Mouse (Mus musculus) neutrophil, adult 83 days (primary cell): ENCODE results near the gene Olfr522. TPM values are rescaled to one million over a fixed set of nuclear protein-coding genes. Genes with fewer than 3 reads are reported as not detected.

Source experiments
- total RNA-seq, 2 experiments: library from RNA; stranded (reverse); gene quantifications; one replicate each; pipeline ENCODE4 v1.2.4; 2023

The Olfr522 gene
- total RNA-seq: not detected

GRCm38 (mm10) chr7:140164664-140165063 lies at the start of gene Olfr522:
Olfr522 (minus strand) TSS chr7:140164764.

DNA sequence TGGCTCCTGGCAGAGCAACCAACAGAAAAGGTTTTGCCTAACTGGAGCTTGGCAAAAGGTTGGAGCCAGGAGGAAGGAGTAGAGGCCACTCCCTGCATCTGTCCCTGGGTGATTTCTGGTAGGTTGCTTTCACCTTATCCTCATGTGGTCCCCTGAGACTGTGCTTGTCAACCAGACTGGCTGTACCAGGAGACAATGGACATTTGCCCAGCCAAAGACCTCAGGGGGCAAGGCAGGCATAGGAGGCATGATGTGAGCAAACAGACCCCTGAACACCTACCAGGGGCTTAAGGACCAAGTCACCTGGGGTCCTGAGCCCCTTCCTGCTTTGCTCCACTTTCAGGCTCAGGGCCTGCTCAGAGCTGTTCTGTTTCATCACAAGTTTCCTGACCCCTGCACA lies 41.3 kb upstream of the Olfr522 start, which contains the start of gene Olfr524:
Gene Olfr524, minus strand, starts transcription at position 101 of the 400 bp plus-strand sequence.

DNA sequence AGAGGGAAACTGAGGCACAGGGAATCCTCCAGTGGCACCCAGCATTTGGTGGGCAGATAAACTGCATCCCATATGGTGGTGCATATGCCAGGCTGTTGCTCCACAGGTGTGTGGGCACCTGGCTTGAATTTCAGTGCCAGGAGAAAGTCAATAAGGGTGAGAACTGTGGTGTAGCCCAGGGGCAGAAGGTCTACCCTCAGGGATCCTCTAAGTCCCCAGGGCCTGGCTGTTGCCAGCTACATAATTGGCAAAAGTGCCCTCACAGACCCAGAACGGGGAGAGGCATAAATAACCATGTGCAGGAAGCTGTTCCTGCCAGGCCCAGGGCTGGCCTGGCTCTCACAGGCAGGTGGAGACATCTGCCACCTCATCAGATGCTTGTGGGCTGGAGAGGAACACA lies 8.4 kb upstream of the Olfr522 start, which contains the start of gene Olfr523:
Gene Olfr523, plus strand, starts transcription at position 282 of the 400 bp plus-strand sequence.

GRCm38 (mm10) chr7:140154218-140154927 lies 10.2 kb downstream of the Olfr522 start, which contains the start of gene Sprn:
Sprn (minus strand) TSS chr7:140154877.

DNA sequence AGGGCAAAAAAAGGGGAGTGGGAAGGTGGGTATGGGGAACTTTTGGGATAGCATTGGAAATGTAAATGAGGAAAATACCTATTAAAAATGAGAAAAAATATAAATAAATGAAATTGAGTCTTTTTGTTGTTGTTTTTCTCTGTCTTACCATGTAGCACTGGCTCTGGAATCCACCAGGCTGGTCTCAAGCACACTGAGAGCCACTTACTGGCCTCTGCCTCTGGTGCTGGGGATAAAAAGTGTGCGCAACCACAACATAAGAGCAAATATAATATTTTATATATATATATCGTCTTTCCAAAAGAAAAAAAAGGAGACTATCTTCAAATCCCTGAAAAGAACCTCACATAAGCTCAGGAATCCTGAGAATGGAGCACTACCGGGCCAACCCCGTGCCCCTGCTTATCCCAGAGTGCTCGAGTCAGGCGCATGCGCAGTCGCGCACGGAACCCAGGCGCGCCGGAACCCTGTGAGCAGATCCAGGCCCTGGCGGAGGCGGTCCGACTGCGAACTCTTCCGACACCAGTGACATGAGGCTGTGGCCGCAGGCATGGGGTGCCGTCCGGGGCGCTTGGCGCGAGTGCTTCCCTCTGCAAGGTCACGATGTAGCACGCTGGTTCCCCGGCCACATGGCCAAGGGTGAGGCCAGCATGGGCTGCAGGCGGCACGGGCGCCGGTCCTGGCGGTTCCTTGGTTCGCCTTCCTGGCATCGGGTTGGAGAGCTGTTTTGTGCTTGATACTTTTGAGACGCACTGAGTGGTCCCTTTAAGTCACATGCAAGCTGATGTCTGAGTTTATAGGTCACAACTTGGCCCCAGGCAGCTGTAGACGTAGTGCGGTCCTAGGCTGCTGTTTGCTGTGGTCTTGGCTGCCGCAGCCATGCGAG lies 27.2 kb downstream of the Olfr522 start, which contains the start of gene Mtg1:
Gene Mtg1, plus strand, starts transcription at position 430 of the 886 bp plus-strand sequence.

DNA sequence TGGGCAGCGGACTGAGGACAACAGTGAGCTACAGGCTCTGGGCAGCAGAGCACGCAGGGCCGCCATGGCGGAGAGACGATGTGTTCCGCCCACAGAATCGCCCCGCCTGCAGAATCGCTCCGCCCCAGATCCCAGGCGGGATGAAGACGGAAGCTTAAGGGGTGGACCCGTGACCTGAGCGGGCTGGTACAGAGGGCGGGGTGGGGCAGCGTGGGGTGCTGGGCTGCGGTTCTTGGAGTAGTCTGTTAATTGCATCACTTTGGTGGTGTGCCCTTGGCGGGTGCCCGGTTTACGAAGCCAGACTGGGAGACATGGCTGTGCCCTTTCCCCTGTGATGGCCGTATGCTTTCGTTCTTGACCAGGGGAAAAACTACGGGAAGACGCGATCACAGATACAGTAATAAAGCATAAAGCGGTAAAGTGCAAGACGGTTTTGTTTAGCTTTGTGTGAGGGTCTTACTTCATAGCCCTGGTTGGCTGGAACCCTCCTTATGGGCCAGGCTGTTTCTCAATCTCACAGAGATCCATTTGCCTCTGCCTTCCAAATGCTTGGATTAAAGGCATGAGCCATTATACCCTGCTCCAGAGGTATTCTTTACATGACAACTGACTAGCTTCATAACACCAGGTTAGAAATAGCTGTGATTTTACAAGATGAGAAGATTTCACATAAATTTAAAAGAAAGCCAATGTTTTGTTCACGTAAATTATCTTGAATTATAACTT lies 48.1 kb downstream of the Olfr522 start, which contains the start of gene Echs1:
Gene Echs1, minus strand, starts transcription at position 148 of the 726 bp plus-strand sequence.

GRCm38 (mm10) chr7:140115583-140116328 lies 48.8 kb downstream of the Olfr522 start, which contains the start of gene Paox:
Paox (plus strand) TSS chr7:140115799.

Other genes with a start within 250 kb of the Olfr522 start
- not detected for gene Utf1, start 221.0 kb downstream of the Olfr522 start, total RNA-seq
- 10 to 100 TPM; 11.8 to 15.1 TPM for gene 6430531B16Rik, start 186.0 kb downstream of the Olfr522 start, total RNA-seq
- gene Adam8, start 172.2 kb downstream of the Olfr522 start, total RNA-seq: 100 to 1,000 TPM; 574 to 698 TPM
- 10 to 100 TPM; 15.4 to 20.4 TPM for gene Zfp511, start 128.4 kb downstream of the Olfr522 start, total RNA-seq
- 10 to 100 TPM; 21.1 to 24.4 TPM for gene Tubgcp2, start 128.1 kb downstream of the Olfr522 start, total RNA-seq
- gene Msx3, start 115.7 kb downstream of the Olfr522 start, total RNA-seq: not detected
- not detected for gene Caly, start 82.2 kb downstream of the Olfr522 start, total RNA-seq
- not detected for gene Prap1, start 71.4 kb downstream of the Olfr522 start, total RNA-seq
- 1 to 10 TPM; 6.8 to 9.8 TPM for gene Fuom, start 62.3 kb downstream of the Olfr522 start, total RNA-seq
- 1 to 10 TPM; 6.1 to 8.1 TPM for gene Paox, start 49.0 kb downstream of the Olfr522 start, total RNA-seq
- gene Echs1, start 48.3 kb downstream of the Olfr522 start, total RNA-seq: 10 to 100 TPM; 32.0 to 35.8 TPM
- 1 to 10 TPM; 5.2 to 8.1 TPM for gene Mtg1, start 27.2 kb downstream of the Olfr522 start, total RNA-seq
- gene Sprn, start 9.9 kb downstream of the Olfr522 start, total RNA-seq: not detected
- gene Olfr523, start 8.5 kb upstream of the Olfr522 start, total RNA-seq: not detected
- not detected for gene Olfr524, start 41.2 kb upstream of the Olfr522 start, total RNA-seq
- gene Cd163l1, start 53.5 kb upstream of the Olfr522 start, total RNA-seq: not detected
- gene 5830411N06Rik, start 82.5 kb upstream of the Olfr522 start, total RNA-seq: not detected
- gene Olfr525, start 156.1 kb upstream of the Olfr522 start, total RNA-seq: not detected
- gene Olfr527, start 169.3 kb upstream of the Olfr522 start, total RNA-seq: not detected
- gene Olfr60, start 196.9 kb upstream of the Olfr522 start, total RNA-seq: not detected
- gene Olfr530, start 211.6 kb upstream of the Olfr522 start, total RNA-seq: not detected
- gene Olfr531, start 238.2 kb upstream of the Olfr522 start, total RNA-seq: not detected